Mouse (Mus musculus) urinary bladder, adult 18-20 months (tissue): ENCODE measurements around the gene Fuz.
A peak's percentile ranks its signal among the peaks of the same experiment; 100 is the strongest.

Experiments used
- DNase-seq, 2 experiments: peaks; one replicate each; pipeline ENCODE4 v3.0.0; 2022; ENCODE audit warnings: low spot score in 2 of 2, mixed read lengths in 2 of 2

The Fuz gene

GRCm38 (mm10) chr7:44895593-44896434 lies at the start of gene Fuz:
TSS of gene Fuz (plus strand) at chr7:44896079.
- DNase-seq: peak; percentile 78 to 88

GRCm38 (mm10) chr7:44846804-44847203 lies 49.1 kb upstream of the Fuz start:
- DNase-seq: no peak

GRCm38 (mm10) chr7:44847772-44848171 lies 48.1 kb upstream of the Fuz start:
- DNase-seq: no peak

GRCm38 (mm10) chr7:44848561-44849415 lies 47.1 kb upstream of the Fuz start, which contains the start of the genes Akt1s1 and Tbc1d17:
TSS of gene Akt1s1 (plus strand) at chr7:44848991.
TSS of gene Tbc1d17 (minus strand) at chr7:44849079.
- DNase-seq: peak; percentile 93 to 100

- peak; percentile 82 to 88 for DNase-seq
These were observed 46.3 kb upstream of the Fuz start for GRCm38 (mm10) chr7:44849416-44850111.

- peak; percentile 65 to 66 for DNase-seq
These were observed 45.7 kb upstream of the Fuz start for GRCm38 (mm10) chr7:44850146-44850545.

GRCm38 (mm10) chr7:44850789-44851624 lies 44.9 kb upstream of the Fuz start:
- no peak for DNase-seq

- no peak for DNase-seq
These were observed 44.1 kb upstream of the Fuz start for GRCm38 (mm10) chr7:44851625-44852234.

- DNase-seq: no peak
These were observed 43.4 kb upstream of the Fuz start for GRCm38 (mm10) chr7:44852259-44853027.

- no peak for DNase-seq
These were observed 42.8 kb upstream of the Fuz start for GRCm38 (mm10) chr7:44853065-44853464.

GRCm38 (mm10) chr7:44853596-44854355 lies 42.1 kb upstream of the Fuz start:
- no peak for DNase-seq

- DNase-seq: peak; percentile 84
These were observed 41.4 kb upstream of the Fuz start for GRCm38 (mm10) chr7:44854356-44855031.

- DNase-seq: no peak
These were observed 40.8 kb upstream of the Fuz start for GRCm38 (mm10) chr7:44855036-44855435.

GRCm38 (mm10) chr7:44856265-44856916 lies 39.5 kb upstream of the Fuz start:
- DNase-seq: no peak

GRCm38 (mm10) chr7:44857042-44857552 lies 38.8 kb upstream of the Fuz start, which contains the start of gene Pnkp:
TSS of gene Pnkp (plus strand) at chr7:44857139.
- DNase-seq: peak; percentile 74 to 77

GRCm38 (mm10) chr7:44857905-44858304 lies 38.0 kb upstream of the Fuz start:
- no peak for DNase-seq

- no peak for DNase-seq
These were observed 36.0 kb upstream of the Fuz start for GRCm38 (mm10) chr7:44859896-44860295.
